Mouse (Mus musculus) stomach, embryonic 15.5 days (tissue): ENCODE measurements at regions not wholly inside any gene's neighbourhood (a gene's known extent, or its start where the extent isn't known, plus 50 kb on each side); places are given as distances from the start of the nearest gene placed in this dataset.

Source experiments
- ATAC-seq: fragments of 200-750 bp; cut with Nextera tagmentation; 2 replicates; pipeline ENCODE4 v1.8.0; 2017; ENCODE audit warnings: low read depth, moderate number of reproducible peaks, moderate TSS enrichment; ENCODE audit not compliant: insufficient read depth, low FRiP score
- H3K27ac ChIP-seq: fragments of 300-500 bp; sonication (generic); 2 replicates; pipeline ENCODE4 v1.5.1; 2015; ENCODE audit warnings: mild to moderate bottlenecking, inconsistent platforms
- H3K27me3 ChIP-seq: fragments of 300-500 bp; sonication (generic); replicated peaks from 2 replicates; pipeline ENCODE4 v1.6.1; 2015; ENCODE audit warnings: inconsistent platforms
- H3K36me3 ChIP-seq: fragments of 300-500 bp; sonication (generic); 2 replicates; pipeline ENCODE4 v1.6.1; 2015; ENCODE audit warnings: inconsistent platforms
- H3K4me1 ChIP-seq: fragments of 300-500 bp; sonication (generic); 2 replicates; pipeline ENCODE4 v1.6.1; 2015; ENCODE audit warnings: inconsistent platforms
- H3K4me2 ChIP-seq: fragments of 300-500 bp; sonication (generic); 2 replicates; pipeline ENCODE4 v1.6.1; 2015; ENCODE audit warnings: mild to moderate bottlenecking, inconsistent platforms
- H3K4me3 ChIP-seq: fragments of 300-500 bp; sonication (generic); replicated peaks from 2 replicates; pipeline ENCODE4 v1.5.1; 2015; ENCODE audit warnings: inconsistent platforms
- H3K9ac ChIP-seq: fragments of 300-500 bp; sonication (generic); 2 replicates; pipeline ENCODE4 v1.6.1; 2015; ENCODE audit warnings: inconsistent platforms
- H3K9me3 ChIP-seq: fragments of 300-500 bp; sonication (generic); 2 replicates; pipeline ENCODE4 v1.6.1; 2016; ENCODE audit warnings: inconsistent platforms
- WGBS: fragments of 180-500 bp; shearing (Covaris S2); methylation state at CpG from one replicate; pipeline ENCODE4 v1.1.7; 2015; 5-methylcytosine and 5-hydroxymethylcytosine counted together

- 82% methylated on average over 10 of the region's 10 CpGs for WGBS
- Histone ChIP-seq H3K4me1 (no peaks in the 10 kb centered on the region), H3K36me3 (no peaks in the 10 kb centered on the region), H3K4me2 (no peak overlapping the region), H3K9ac (no peak overlapping the region), H3K27me3 (no peaks in the 10 kb centered on the region), H3K4me3 (no peak overlapping the region), H3K9me3 (no peaks in the 10 kb centered on the region), H3K27ac (no peak overlapping the region)
- 0 out of 2 replicates have a peak, but pooled peaks have one; percentile 52 for ATAC-seq
These were observed 132.3 kb downstream of the Pja2 start for GRCm38 (mm10) chr17:64199241-64199933.

- ATAC-seq: no peak
- H3K4me1 ChIP-seq: no peaks in the 10 kb centered on the region
- 93% methylated on average over 10 of the region's 10 CpGs for WGBS
- H3K27ac ChIP-seq: no peak overlapping the region
- no peak overlapping the region for H3K9ac ChIP-seq
- no peaks in the 10 kb centered on the region for H3K27me3 ChIP-seq
- no peak overlapping the region for H3K4me3 ChIP-seq
- H3K9me3 ChIP-seq: no peaks in the 10 kb centered on the region
- no peak overlapping the region for H3K4me2 ChIP-seq
- no peaks in the 10 kb centered on the region for H3K36me3 ChIP-seq
These were observed 135.3 kb downstream of the Pja2 start for GRCm38 (mm10) chr17:64196437-64196836.

GRCm38 (mm10) chr17:64193055-64193454, 138.7 kb downstream of the Pja2 start:
- Histone ChIP-seq H3K4me2 (no peak overlapping the region), H3K9ac (no peak overlapping the region), H3K27me3 (no peaks in the 10 kb centered on the region), H3K27ac (no peak overlapping the region), H3K36me3 (no peaks in the 10 kb centered on the region), H3K9me3 (no peaks in the 10 kb centered on the region), H3K4me1 (no peaks in the 10 kb centered on the region), H3K4me3 (no peak overlapping the region)
- ATAC-seq: no peak
- 88% methylated on average over 6 of the region's 6 CpGs for WGBS
